Mouse (Mus musculus) forebrain, embryonic 14.5 days (tissue): ENCODE measurements at regions not wholly inside any gene's neighbourhood (a gene's known extent, or its start where the extent isn't known, plus 50 kb on each side); places are given as distances from the start of the nearest gene placed in this dataset.

Experiments
- ATAC-seq: fragments of 200-750 bp; cut with Nextera tagmentation; 2 replicates; pipeline ENCODE4 v1.8.0; 2017; ENCODE audit warnings: mild to moderate bottlenecking, moderate library complexity
- DNase-seq: peaks from one replicate; pipeline ENCODE4 v3.0.0-alpha.2; 2015; ENCODE audit warnings: low spot score
- H3K27ac ChIP-seq: fragments of 300-500 bp; sonication (generic); 2 replicates; pipeline ENCODE4 v1.5.1; 2014; ENCODE audit warnings: low read depth, mild to moderate bottlenecking, control low read depth, low read length, moderate library complexity
- H3K27me3 ChIP-seq: fragments of 300-500 bp; sonication (generic); replicated peaks from 2 replicates; pipeline ENCODE4 v1.6.1; 2014; ENCODE audit warnings: low read length, control low read depth, mixed read lengths; ENCODE audit not compliant: control insufficient read depth, insufficient read depth
- H3K36me3 ChIP-seq: fragments of 300-500 bp; sonication (generic); 2 replicates; pipeline ENCODE4 v1.6.1; 2014; ENCODE audit warnings: low read length, control low read depth; ENCODE audit not compliant: control insufficient read depth, insufficient read depth
- H3K4me1 ChIP-seq: fragments of 300-500 bp; sonication (generic); 2 replicates; pipeline ENCODE4 v1.6.1; 2014; ENCODE audit warnings: antibody characterized with exemption, low read length, control low read depth; ENCODE audit not compliant: control insufficient read depth, insufficient read depth
- H3K4me2 ChIP-seq: fragments of 300-500 bp; sonication (generic); 2 replicates; pipeline ENCODE4 v1.6.1; 2014; ENCODE audit warnings: mild to moderate bottlenecking, control low read depth, low read length
- H3K4me3 ChIP-seq: fragments of 300-500 bp; sonication (generic); 2 replicates; pipeline ENCODE4 v1.5.1; 2014; ENCODE audit warnings: low read depth, low read length, control low read depth
- H3K9ac ChIP-seq: fragments of 300-500 bp; sonication (generic); 2 replicates; pipeline ENCODE4 v1.6.1; 2014; ENCODE audit warnings: mild to moderate bottlenecking, low read length, control low read depth, moderate library complexity
- H3K9me3 ChIP-seq: fragments of 300-500 bp; sonication (generic); replicated peaks from 2 replicates; pipeline ENCODE4 v1.6.1; 2016; ENCODE audit warnings: low read length, control low read depth, mixed read lengths; ENCODE audit not compliant: control insufficient read depth
- WGBS: fragments of 180-500 bp; shearing (Covaris S2); extraction: QIAGEN DNeasy Blood & Tissue Kit; methylation state at CpG from one replicate; pipeline ENCODE4 v1.1.7; 2014; 5-methylcytosine and 5-hydroxymethylcytosine counted together

- no peak overlapping the region for H3K4me2 ChIP-seq
- no peak for ATAC-seq
- no peak overlapping the region for H3K4me3 ChIP-seq
- H3K9ac ChIP-seq, result no peak overlapping the region
- no peaks in the 10 kb centered on the region for H3K9me3 ChIP-seq
- H3K27ac ChIP-seq, result no peak overlapping the region
- no peaks in the 10 kb centered on the region for H3K36me3 ChIP-seq
- H3K4me1 ChIP-seq, result no peaks in the 10 kb centered on the region
- H3K27me3 ChIP-seq, result no peaks in the 10 kb centered on the region
- DNase-seq, result no peak
- WGBS, result 84% methylated on average over 9 of the region's 9 CpGs
These were observed 366.8 kb upstream of the Runx1 start for GRCm38 (mm10) chr16:93192651-93193173.

DNA sequence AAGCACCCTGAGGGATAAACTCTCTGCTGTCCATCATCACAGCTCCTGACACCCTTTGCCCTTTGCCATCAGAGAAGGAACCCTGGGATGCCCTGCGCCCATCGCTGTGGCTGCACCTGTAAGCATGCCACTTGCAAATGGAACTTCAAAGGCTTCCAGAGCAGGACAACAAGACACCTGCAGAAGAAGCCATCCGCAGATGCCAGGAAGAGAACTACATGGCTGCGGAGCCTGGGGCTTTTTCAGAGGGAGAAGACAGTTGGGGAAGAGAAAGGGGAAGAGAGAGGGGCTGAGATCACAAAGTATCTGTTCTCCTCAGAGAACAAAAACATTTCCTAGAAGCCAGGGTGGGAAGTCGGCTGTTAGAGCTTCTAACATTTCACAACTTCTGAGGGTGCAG lies 365.2 kb upstream of the Runx1 start:
- ATAC-seq, result no peak
- Histone ChIP-seq H3K9me3 (no peaks in the 10 kb centered on the region), H3K9ac (no peak overlapping the region), H3K36me3 (no peaks in the 10 kb centered on the region), H3K27me3 (no peaks in the 10 kb centered on the region), H3K27ac (no peak overlapping the region), H3K4me1 (no peaks in the 10 kb centered on the region), H3K4me2 (no peak overlapping the region), H3K4me3 (no peak overlapping the region)
- 84% methylated on average over 5 of the region's 5 CpGs for WGBS
- no peak for DNase-seq

DNA sequence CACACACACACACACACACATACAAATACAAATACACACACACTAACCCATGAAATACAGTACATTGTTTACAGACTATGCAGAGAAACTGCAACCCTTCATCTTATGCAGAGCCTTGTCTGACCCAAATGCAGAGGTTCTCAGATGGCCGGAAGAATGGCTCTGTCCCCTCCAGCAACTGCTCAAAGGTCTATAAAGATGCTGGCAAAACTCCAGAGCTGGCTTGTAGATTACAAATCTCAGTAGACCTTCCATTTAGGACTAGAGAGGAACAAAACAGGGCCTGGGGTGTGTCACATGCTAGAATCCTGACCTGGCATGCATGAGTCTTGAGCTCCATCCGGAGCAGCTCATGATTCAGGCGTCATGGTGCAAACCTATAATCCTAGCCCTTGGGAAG lies 364.4 kb upstream of the Runx1 start:
- Histone ChIP-seq H3K27me3 (no peaks in the 10 kb centered on the region), H3K4me1 (no peaks in the 10 kb centered on the region), H3K4me2 (no peak overlapping the region), H3K4me3 (no peak overlapping the region), H3K9ac (no peak overlapping the region), H3K36me3 (no peaks in the 10 kb centered on the region), H3K27ac (no peak overlapping the region), H3K9me3 (no peaks in the 10 kb centered on the region)
- WGBS, result 80% methylated on average over 3 of the region's 3 CpGs
- peak; percentile 3 for DNase-seq
- ATAC-seq, result no peak

DNA sequence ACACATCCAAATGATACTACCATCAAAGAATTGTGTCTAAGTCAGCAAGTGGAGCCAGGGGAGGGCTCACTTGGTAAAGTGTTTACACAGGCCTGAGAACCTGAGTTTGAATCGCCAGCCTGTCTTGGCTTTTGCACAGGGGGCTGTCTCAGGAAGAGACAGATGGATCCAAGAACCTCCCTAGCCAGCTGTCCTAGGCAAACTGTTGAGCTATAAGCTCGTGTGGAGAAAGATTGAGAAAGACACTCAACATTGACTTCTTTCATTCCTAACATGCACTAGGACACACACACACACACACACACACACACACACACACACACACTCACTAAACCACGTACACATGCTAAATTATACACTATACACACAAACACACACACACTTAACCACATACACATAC lies 363.9 kb upstream of the Runx1 start:
- no peak overlapping the region for H3K4me2 ChIP-seq
- no peak for DNase-seq
- no peaks in the 10 kb centered on the region for H3K36me3 ChIP-seq
- no peaks in the 10 kb centered on the region for H3K4me1 ChIP-seq
- no peaks in the 10 kb centered on the region for H3K9me3 ChIP-seq
- no peak overlapping the region for H3K27ac ChIP-seq
- WGBS, result 71% methylated on average over 3 of the region's 3 CpGs
- no peak for ATAC-seq
- H3K4me3 ChIP-seq, result no peak overlapping the region
- no peaks in the 10 kb centered on the region for H3K27me3 ChIP-seq
- no peak overlapping the region for H3K9ac ChIP-seq

DNA sequence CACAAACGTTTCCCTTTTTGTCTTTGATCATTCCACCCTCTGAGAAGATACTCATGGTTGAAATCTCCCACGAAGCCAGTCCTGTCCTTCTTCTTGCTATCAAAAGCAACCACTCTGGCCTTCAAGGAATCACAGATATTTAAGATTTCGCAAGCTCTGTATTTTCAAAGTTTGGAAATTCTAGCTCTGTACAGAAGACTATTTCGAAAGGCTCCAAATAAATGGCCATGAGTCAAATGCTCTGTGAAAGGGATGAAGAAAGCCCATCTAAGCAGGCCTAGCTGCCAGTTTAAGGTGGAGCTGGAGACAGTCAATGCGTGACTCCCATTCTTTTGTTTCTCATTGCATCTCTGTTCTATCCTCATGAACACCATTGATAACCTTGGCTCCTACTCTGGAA lies 363.5 kb upstream of the Runx1 start:
- ATAC-seq (no peak), DNase-seq (no peak)
- 87% methylated on average over 5 of the region's 5 CpGs for WGBS
- no peak overlapping the region for H3K27ac ChIP-seq
- no peaks in the 10 kb centered on the region for H3K4me1 ChIP-seq
- no peak overlapping the region for H3K4me2 ChIP-seq
- H3K36me3 ChIP-seq, result no peaks in the 10 kb centered on the region
- no peak overlapping the region for H3K9ac ChIP-seq
- no peaks in the 10 kb centered on the region for H3K9me3 ChIP-seq
- no peak overlapping the region for H3K4me3 ChIP-seq
- no peaks in the 10 kb centered on the region for H3K27me3 ChIP-seq

DNA sequence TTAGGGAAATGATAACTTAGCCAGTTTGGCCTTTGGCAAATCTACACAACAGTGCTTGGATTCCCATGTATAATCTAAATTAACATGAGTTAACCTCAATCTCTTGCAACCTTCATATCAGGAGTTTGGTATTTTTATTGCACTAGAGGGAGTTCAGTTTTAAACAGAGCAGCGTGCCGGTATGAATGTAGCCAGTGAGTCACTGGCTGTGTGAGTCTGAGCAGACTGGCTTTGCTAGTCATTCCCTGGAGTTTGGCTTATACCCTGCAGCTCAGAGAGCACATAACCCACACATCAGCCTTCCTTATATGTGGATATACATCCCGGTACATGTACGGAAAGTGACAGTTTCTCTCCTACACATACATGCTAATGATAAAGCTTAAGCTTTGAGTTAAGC lies 360.6 kb upstream of the Runx1 start:
- Histone ChIP-seq H3K4me1 (no peaks in the 10 kb centered on the region), H3K4me2 (no peak overlapping the region), H3K4me3 (no peak overlapping the region), H3K27ac (no peak overlapping the region), H3K9me3 (no peaks in the 10 kb centered on the region), H3K27me3 (no peaks in the 10 kb centered on the region), H3K9ac (no peak overlapping the region), H3K36me3 (no peaks in the 10 kb centered on the region)
- WGBS, result 99% methylated on average over 4 of the region's 4 CpGs
- DNase-seq, result no peak
- no peak for ATAC-seq

DNA sequence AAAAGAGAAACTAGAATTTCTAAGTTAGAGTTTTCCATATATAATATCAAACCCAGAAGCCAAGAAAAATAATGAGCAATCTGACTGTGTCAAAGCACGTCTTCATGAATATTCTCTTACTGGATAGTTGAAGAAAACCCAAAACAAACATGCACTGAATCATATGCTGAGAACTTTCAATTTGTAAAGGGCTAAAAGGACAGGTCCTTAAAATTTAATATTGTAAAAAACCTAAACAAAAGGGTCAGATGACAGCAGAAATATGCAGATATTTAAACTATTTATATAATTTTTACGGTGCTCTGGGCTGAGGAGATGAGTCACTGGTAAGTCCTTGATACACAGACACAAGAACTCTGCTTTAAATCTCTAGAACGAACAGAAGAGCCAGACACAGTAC lies 356.7 kb upstream of the Runx1 start:
- Histone ChIP-seq H3K27ac (no peak overlapping the region), H3K36me3 (no peaks in the 10 kb centered on the region), H3K4me1 (no peaks in the 10 kb centered on the region), H3K4me3 (no peak overlapping the region), H3K4me2 (no peak overlapping the region), H3K9me3 (no peaks in the 10 kb centered on the region), H3K9ac (no peak overlapping the region), H3K27me3 (no peaks in the 10 kb centered on the region)
- DNase-seq (no peak), ATAC-seq (no peak)
- 87% methylated on average over 3 of the region's 3 CpGs for WGBS

DNA sequence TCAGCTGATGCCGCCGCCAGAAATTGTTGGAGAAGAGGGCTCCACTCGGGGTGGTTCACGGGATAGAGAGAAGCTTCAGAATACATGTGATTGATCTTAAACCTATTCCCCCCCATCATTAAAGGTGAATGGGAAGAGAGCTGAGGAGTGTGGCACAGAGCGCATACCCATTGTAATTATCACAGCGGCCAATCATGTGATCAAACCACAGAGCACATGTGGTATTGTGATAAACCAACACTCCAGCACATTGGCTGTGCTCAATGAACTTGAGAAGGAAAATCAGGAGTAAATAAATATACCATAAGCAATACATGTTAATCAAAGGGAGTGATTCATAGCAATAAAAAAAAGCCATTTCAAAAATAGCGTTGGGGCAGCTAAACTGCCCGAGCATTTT lies 355.5 kb upstream of the Runx1 start:
- no peak overlapping the region for H3K27ac ChIP-seq
- H3K4me2 ChIP-seq, result no peak overlapping the region
- ATAC-seq (no peak), DNase-seq (no peak)
- no peaks in the 10 kb centered on the region for H3K27me3 ChIP-seq
- H3K9ac ChIP-seq, result no peak overlapping the region
- 97% methylated on average over 8 of the region's 8 CpGs for WGBS
- H3K36me3 ChIP-seq, result no peaks in the 10 kb centered on the region
- H3K9me3 ChIP-seq, result no peaks in the 10 kb centered on the region
- H3K4me3 ChIP-seq, result no peak overlapping the region
- no peaks in the 10 kb centered on the region for H3K4me1 ChIP-seq

- H3K4me2 ChIP-seq, result no peak overlapping the region
- DNase-seq (no peak), ATAC-seq (no peak)
- no peak overlapping the region for H3K9ac ChIP-seq
- H3K4me1 ChIP-seq, result no peaks in the 10 kb centered on the region
- H3K36me3 ChIP-seq, result no peaks in the 10 kb centered on the region
- 95% methylated on average over 5 of the region's 5 CpGs for WGBS
- no peak overlapping the region for H3K27ac ChIP-seq
- no peaks in the 10 kb centered on the region for H3K27me3 ChIP-seq
- no peaks in the 10 kb centered on the region for H3K9me3 ChIP-seq
- no peak overlapping the region for H3K4me3 ChIP-seq
These were observed 354.3 kb upstream of the Runx1 start for GRCm38 (mm10) chr16:93180213-93180612.
